Mouse (Mus musculus) limb, embryonic 12.5 days (tissue): ENCODE measurements around the gene Mpp4. TPM values are rescaled to one million over a fixed set of nuclear protein-coding genes. Genes with fewer than 3 reads are reported as not detected.

Source experiments
- ATAC-seq: fragments of 200-750 bp; cut with Nextera tagmentation; 2 replicates; pipeline ENCODE4 v1.8.0; 2017; ENCODE audit warnings: low read depth, moderate TSS enrichment; ENCODE audit not compliant: insufficient number of reproducible peaks, insufficient read depth, low FRiP score, low TSS enrichment
- H3K27ac ChIP-seq: fragments of 300-500 bp; sonication (generic); 2 replicates; pipeline ENCODE4 v1.5.1; 2016; ENCODE audit warnings: mild to moderate bottlenecking, moderate library complexity
- H3K27me3 ChIP-seq: fragments of 300-500 bp; sonication (generic); 2 replicates; pipeline ENCODE4 v1.6.1; 2016; ENCODE audit warnings: mild to moderate bottlenecking, moderate library complexity
- H3K36me3 ChIP-seq: fragments of 300-500 bp; sonication (generic); 2 replicates; pipeline ENCODE4 v1.6.1; 2016; ENCODE audit warnings: mild to moderate bottlenecking, moderate library complexity
- H3K4me1 ChIP-seq: fragments of 300-500 bp; sonication (generic); replicated peaks from 2 replicates; pipeline ENCODE4 v1.6.1; 2016
- H3K4me2 ChIP-seq: fragments of 300-500 bp; sonication (generic); 2 replicates; pipeline ENCODE4 v1.6.1; 2016; ENCODE audit warnings: mild to moderate bottlenecking, moderate library complexity
- H3K4me3 ChIP-seq: fragments of 300-500 bp; sonication (generic); replicated peaks from 2 replicates; pipeline ENCODE4 v1.5.1; 2016; ENCODE audit warnings: mild to moderate bottlenecking
- H3K9ac ChIP-seq: fragments of 300-500 bp; sonication (generic); replicated peaks from 2 replicates; pipeline ENCODE4 v1.6.1; 2016; ENCODE audit warnings: mild to moderate bottlenecking, moderate library complexity
- H3K9me3 ChIP-seq: fragments of 300-500 bp; sonication (generic); 2 replicates; pipeline ENCODE4 v1.6.1; 2016; ENCODE audit warnings: mild to moderate bottlenecking, moderate library complexity
- WGBS: fragments of 180-500 bp; shearing (Covaris S2); methylation state at CpG from one replicate; pipeline ENCODE4 v1.1.7; 2016; 5-methylcytosine and 5-hydroxymethylcytosine counted together
- polyA plus RNA-seq: library from polyadenylated mRNA; unstranded; fragments of >200 nt; fragmentation: Nextera tagmentation; extraction: Ambion mirVana; gene quantifications from 2 replicates; pipeline ENCODE4 v1.2.1, GENCODE M21; 2016

Mpp4 gene
- polyA plus RNA-seq, result 0.17 and 0.23 TPM in 2 replicates

- H3K9ac ChIP-seq, result no peak within 1 kb of the TSS
- H3K27ac ChIP-seq, result no peak within 1 kb of the TSS
- no peaks in the 10 kb centered on the region for H3K27me3 ChIP-seq
- H3K9me3 ChIP-seq, result no peaks in the 10 kb centered on the region
- no peak within 1 kb of the TSS for H3K4me2 ChIP-seq
- peaks cover 45% of the 10 kb centered on the region for H3K36me3 ChIP-seq
- no peaks in the 10 kb centered on the region for H3K4me1 ChIP-seq
- WGBS, result 68% methylated on average over 12 of the region's 12 CpGs
- no peak for ATAC-seq
- no peak within 1 kb of the TSS for H3K4me3 ChIP-seq
These were observed at the start of gene Mpp4 for GRCm38 (mm10) chr1:59163030-59163461. TSS of gene Mpp4 (minus strand) at chr1:59163389.

GRCm38 (mm10) chr1:59212951-59213350 is 49.8 kb upstream of the Mpp4 start:
- Histone ChIP-seq H3K4me3 (no peak overlapping the region), H3K36me3 (peaks cover 45% of the 10 kb centered on the region), H3K27ac (no peak overlapping the region), H3K9ac (no peak overlapping the region), H3K27me3 (no peaks in the 10 kb centered on the region), H3K4me2 (no peak overlapping the region), H3K4me1 (no peaks in the 10 kb centered on the region), H3K9me3 (no peaks in the 10 kb centered on the region)
- WGBS, result no CpG with 5 or more reads among the region's 1 CpGs
- ATAC-seq, result no peak

- ATAC-seq, result no peak
- H3K36me3 ChIP-seq, result peaks cover 39% of the 10 kb centered on the region
- no peaks in the 10 kb centered on the region for H3K9me3 ChIP-seq
- no peaks in the 10 kb centered on the region for H3K4me1 ChIP-seq
- H3K4me2 ChIP-seq, result no peak overlapping the region
- no peaks in the 10 kb centered on the region for H3K27me3 ChIP-seq
- H3K9ac ChIP-seq, result no peak overlapping the region
- no peak overlapping the region for H3K27ac ChIP-seq
- WGBS, result 88% methylated on average over 5 of the region's 5 CpGs
- H3K4me3 ChIP-seq, result no peak overlapping the region
These were observed 49.0 kb upstream of the Mpp4 start for GRCm38 (mm10) chr1:59212076-59212779.

GRCm38 (mm10) chr1:59211651-59212050 is 48.5 kb upstream of the Mpp4 start:
- ATAC-seq, result no peak
- H3K9me3 ChIP-seq, result no peaks in the 10 kb centered on the region
- no peak overlapping the region for H3K27ac ChIP-seq
- H3K4me2 ChIP-seq, result no peak overlapping the region
- 86% methylated on average over 4 of the region's 4 CpGs for WGBS
- H3K4me1 ChIP-seq, result no peaks in the 10 kb centered on the region
- H3K27me3 ChIP-seq, result no peaks in the 10 kb centered on the region
- H3K4me3 ChIP-seq, result no peak overlapping the region
- peaks cover 38% of the 10 kb centered on the region for H3K36me3 ChIP-seq
- no peak overlapping the region for H3K9ac ChIP-seq

GRCm38 (mm10) chr1:59208331-59208730 is 45.1 kb upstream of the Mpp4 start:
- Histone ChIP-seq H3K36me3 (peaks cover 27% of the 10 kb centered on the region), H3K9ac (no peak overlapping the region), H3K4me1 (no peaks in the 10 kb centered on the region), H3K27ac (no peak overlapping the region), H3K4me3 (no peak overlapping the region), H3K4me2 (no peak overlapping the region), H3K9me3 (no peaks in the 10 kb centered on the region), H3K27me3 (no peaks in the 10 kb centered on the region)
- no peak for ATAC-seq
- WGBS, result 95% methylated on average over 1 of the region's 1 CpGs

- peaks cover 42% of the 10 kb centered on the region for H3K36me3 ChIP-seq
- no peak overlapping the region for H3K27ac ChIP-seq
- H3K4me1 ChIP-seq, result no peaks in the 10 kb centered on the region
- no peak overlapping the region for H3K9ac ChIP-seq
- no peaks in the 10 kb centered on the region for H3K27me3 ChIP-seq
- WGBS, result 97% methylated on average over 1 of the region's 1 CpGs
- no peaks in the 10 kb centered on the region for H3K9me3 ChIP-seq
- H3K4me3 ChIP-seq, result no peak overlapping the region
- H3K4me2 ChIP-seq, result no peak overlapping the region
- ATAC-seq, result no peak
These were observed 41.3 kb upstream of the Mpp4 start for GRCm38 (mm10) chr1:59204489-59204888.

- peaks cover 44% of the 10 kb centered on the region for H3K36me3 ChIP-seq
- no peaks in the 10 kb centered on the region for H3K27me3 ChIP-seq
- H3K4me2 ChIP-seq, result no peak overlapping the region
- H3K27ac ChIP-seq, result no peak overlapping the region
- no peak for ATAC-seq
- no peak overlapping the region for H3K4me3 ChIP-seq
- no peaks in the 10 kb centered on the region for H3K9me3 ChIP-seq
- no peaks in the 10 kb centered on the region for H3K4me1 ChIP-seq
- WGBS, result 91% methylated on average over 10 of the region's 10 CpGs
- no peak overlapping the region for H3K9ac ChIP-seq
These were observed 39.2 kb upstream of the Mpp4 start for GRCm38 (mm10) chr1:59202367-59202766.

GRCm38 (mm10) chr1:59201561-59201960 is 38.4 kb upstream of the Mpp4 start:
- no peak overlapping the region for H3K9ac ChIP-seq
- H3K9me3 ChIP-seq, result no peaks in the 10 kb centered on the region
- no peak overlapping the region for H3K4me2 ChIP-seq
- no peak for ATAC-seq
- WGBS, result 55% methylated on average over 1 of the region's 1 CpGs
- H3K27me3 ChIP-seq, result no peaks in the 10 kb centered on the region
- H3K27ac ChIP-seq, result no peak overlapping the region
- no peaks in the 10 kb centered on the region for H3K4me1 ChIP-seq
- H3K4me3 ChIP-seq, result no peak overlapping the region
- H3K36me3 ChIP-seq, result peaks cover 49% of the 10 kb centered on the region

GRCm38 (mm10) chr1:59200960-59201359 is 37.8 kb upstream of the Mpp4 start:
- H3K4me3 ChIP-seq, result no peak overlapping the region
- H3K9ac ChIP-seq, result no peak overlapping the region
- no peaks in the 10 kb centered on the region for H3K4me1 ChIP-seq
- H3K4me2 ChIP-seq, result no peak overlapping the region
- H3K36me3 ChIP-seq, result peaks cover 53% of the 10 kb centered on the region
- no peaks in the 10 kb centered on the region for H3K27me3 ChIP-seq
- no peaks in the 10 kb centered on the region for H3K9me3 ChIP-seq
- no peak overlapping the region for H3K27ac ChIP-seq
- ATAC-seq, result no peak
- WGBS, result 89% methylated on average over 5 of the region's 5 CpGs

GRCm38 (mm10) chr1:59194979-59195378 is 31.8 kb upstream of the Mpp4 start:
- 24% methylated on average over 6 of the region's 6 CpGs for WGBS
- no peak for ATAC-seq
- no peaks in the 10 kb centered on the region for H3K27me3 ChIP-seq

GRCm38 (mm10) chr1:59187786-59188185 is 24.6 kb upstream of the Mpp4 start:
- Histone ChIP-seq H3K27me3 (no peaks in the 10 kb centered on the region), H3K9me3 (no peaks in the 10 kb centered on the region), H3K9ac (no peak overlapping the region), H3K4me2 (no peak overlapping the region), H3K27ac (no peak overlapping the region), H3K36me3 (peaks cover 44% of the 10 kb centered on the region), H3K4me1 (no peaks in the 10 kb centered on the region), H3K4me3 (no peak overlapping the region)
- 81% methylated on average over 5 of the region's 5 CpGs for WGBS
- ATAC-seq, result no peak

More at GRCm38 (mm10) chr1:59194979-59195378, 31.8 kb upstream of the Mpp4 start:
- 0 out of 2 replicates have a peak, but pooled peaks cover 7% of the 10 kb centered on the region for H3K4me1 ChIP-seq
- H3K4me2 ChIP-seq, result no peak overlapping the region
- no peak overlapping the region for H3K9ac ChIP-seq
- no peaks in the 10 kb centered on the region for H3K9me3 ChIP-seq
- no peak overlapping the region for H3K4me3 ChIP-seq
- peaks cover 51% of the 10 kb centered on the region for H3K36me3 ChIP-seq
- H3K27ac ChIP-seq, result no peak overlapping the region

- H3K4me3 ChIP-seq, result no peak overlapping the region
- no peak overlapping the region for H3K27ac ChIP-seq
These were observed 23.1 kb upstream of the Mpp4 start for GRCm38 (mm10) chr1:59186317-59186716.

More at GRCm38 (mm10) chr1:59186317-59186716, 23.1 kb upstream of the Mpp4 start:
- 85% methylated on average over 10 of the region's 10 CpGs for WGBS
- H3K36me3 ChIP-seq, result peaks cover 46% of the 10 kb centered on the region
- ATAC-seq, result no peak
- no peaks in the 10 kb centered on the region for H3K27me3 ChIP-seq
- no peak overlapping the region for H3K9ac ChIP-seq
- no peak overlapping the region for H3K4me2 ChIP-seq
- no peaks in the 10 kb centered on the region for H3K9me3 ChIP-seq
- H3K4me1 ChIP-seq, result no peaks in the 10 kb centered on the region
